12 mouse cellular contexts compared by ENCODE assay signal in the genomic region with DNA sequence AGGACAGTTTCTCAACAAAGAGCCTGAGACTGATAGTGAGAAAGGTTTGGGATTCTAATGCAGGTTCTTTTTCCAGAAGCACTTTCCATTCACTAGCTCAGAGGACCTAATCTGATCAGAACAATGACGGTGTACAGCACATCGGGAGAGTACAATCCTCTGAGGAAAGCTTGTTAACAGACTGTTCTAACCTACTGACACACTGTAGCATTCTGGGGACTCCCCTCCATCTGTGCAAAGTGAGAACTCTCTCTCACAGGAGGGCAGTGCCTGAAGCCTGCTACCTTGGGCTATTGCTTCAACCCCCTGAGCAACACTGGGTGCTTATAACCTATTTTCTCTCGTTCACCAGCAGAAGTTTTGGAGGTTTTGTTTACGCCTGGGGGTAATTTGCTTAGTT.
A peak's percentile ranks its signal among the peaks of the same experiment; 100 is the strongest.
DNase-seq lines count a peak whose midpoint lies in the region; ATAC-seq lines count a peak whose summit lies in the region.
"Had no signal": no experiment of that assay in that cellular context is flagged by ENCODE, and none has a peak within 500 bp of the region (broad histone marks: within the 10 kb centered on the region; RNA-seq: fewer than 3 reads in every experiment).

No protein-coding gene starts in this region.

- 0 out of 2 replicates have a peak, but pooled peaks cover 2% of the 10 kb centered on the region for H3K4me1 ChIP-seq in hindbrain, embryonic 11.5 days (replicated peaks; ENCODE audit: control insufficient read depth, insufficient read depth, low read length)
- peaks cover 26% of the 10 kb centered on the region for H3K4me1 ChIP-seq in hindbrain, embryonic 10.5 days (replicated peaks)
- H3K4me1 ChIP-seq in hindbrain, embryonic 16.5 days (ENCODE audit: control insufficient read depth, insufficient read depth, low read depth, low read length) = peaks cover 8% of the 10 kb centered on the region
- H3K4me1 ChIP-seq in neural tube, embryonic 13.5 days (replicated peaks) = peaks cover 22% of the 10 kb centered on the region

- peak; percentile 19 for DNase-seq in hindbrain, embryonic 11.5 days (ENCODE audit: low spot score)
- no peak for DNase-seq in hindbrain, embryonic 10.5 days (ENCODE audit: low spot score)
- peak; percentile 48 for DNase-seq in brain, adult 2 months (ENCODE audit: low read depth, low spot score)
- DNase-seq in thymus, postnatal 36 days = no peak
- no peak for DNase-seq in adrenal gland, adult 2 months
- DNase-seq in left cerebral cortex, adult 11 months (ENCODE audit: low spot score) = no peak
- DNase-seq: adrenal gland, postnatal 36 days; lung, postnatal 4 days; thymus, postnatal 4 days had no signal

- H3K36me3 ChIP-seq in hindbrain, embryonic 11.5 days (ENCODE audit: control insufficient read depth, insufficient read depth, low read length) = no peaks in the 10 kb centered on the region
- peaks cover 4% of the 10 kb centered on the region; the same call in 1 of the 2 replicates for H3K36me3 ChIP-seq in hindbrain, embryonic 10.5 days
- H3K36me3 ChIP-seq in hindbrain, embryonic 16.5 days (ENCODE audit: control insufficient read depth, insufficient read depth, low read length) = no peaks in the 10 kb centered on the region
- peaks cover 3% of the 10 kb centered on the region; the same call in 1 of the 2 replicates for H3K36me3 ChIP-seq in neural tube, embryonic 13.5 days

- WGBS in hindbrain, embryonic 11.5 days = 38% methylated on average over 4 of the region's 4 CpGs
- 60% methylated on average over 4 of the region's 4 CpGs for WGBS in hindbrain, embryonic 10.5 days
- 22% methylated on average over 4 of the region's 4 CpGs for WGBS in hindbrain, embryonic 16.5 days
- 22% methylated on average over 4 of the region's 4 CpGs for WGBS in neural tube, embryonic 13.5 days

- ATAC-seq in hindbrain, embryonic 11.5 days (ENCODE audit: low FRiP score) = peak; percentile 69
- ATAC-seq in hindbrain, embryonic 16.5 days = peak; percentile 77
- peak; percentile 76 for ATAC-seq in neural tube, embryonic 13.5 days (ENCODE audit: low read depth)
- ATAC-seq: inflammation-experienced regulatory T-cells, adult 6 months had no signal

- H3K4me2 ChIP-seq in hindbrain, embryonic 11.5 days (replicated peaks; ENCODE audit: low read depth, low read length) = no peak overlapping the region
- H3K4me2 ChIP-seq in hindbrain, embryonic 16.5 days (ENCODE audit: low read length) = no peak overlapping the region
- no peak overlapping the region for H3K4me2 ChIP-seq in neural tube, embryonic 13.5 days

- H3K27ac ChIP-seq in hindbrain, embryonic 11.5 days (ENCODE audit: low read depth, low read length) = no peak overlapping the region
- no peak overlapping the region for H3K27ac ChIP-seq in hindbrain, embryonic 10.5 days
- H3K27ac ChIP-seq in hindbrain, embryonic 16.5 days (ENCODE audit: low read depth, low read length) = no peak overlapping the region
- peak overlapping the region; percentile 70 for H3K27ac ChIP-seq in neural tube, embryonic 13.5 days (replicated peaks)

- no peak overlapping the region for H3K9ac ChIP-seq in hindbrain, embryonic 11.5 days (ENCODE audit: low read depth, low read length)
- H3K9ac ChIP-seq in hindbrain, embryonic 16.5 days (ENCODE audit: low read depth, low read length) = no peak overlapping the region
- no peak overlapping the region for H3K9ac ChIP-seq in neural tube, embryonic 13.5 days

- no peak overlapping the region for H3K4me3 ChIP-seq in hindbrain, embryonic 11.5 days (ENCODE audit: low read depth, low read length)
- no peak overlapping the region for H3K4me3 ChIP-seq in hindbrain, embryonic 10.5 days
- H3K4me3 ChIP-seq in hindbrain, embryonic 16.5 days (ENCODE audit: low read length) = no peak overlapping the region
- no peak overlapping the region for H3K4me3 ChIP-seq in neural tube, embryonic 13.5 days

- H3K9me3 ChIP-seq in hindbrain, embryonic 11.5 days (ENCODE audit: control insufficient read depth, low read length) = no peaks in the 10 kb centered on the region
- 0 out of 2 replicates have a peak, but pooled peaks cover 3% of the 10 kb centered on the region for H3K9me3 ChIP-seq in hindbrain, embryonic 10.5 days
- H3K9me3 ChIP-seq in hindbrain, embryonic 16.5 days (ENCODE audit: control insufficient read depth, low read length) = no peaks in the 10 kb centered on the region
- no peaks in the 10 kb centered on the region for H3K9me3 ChIP-seq in neural tube, embryonic 13.5 days

- no peaks in the 10 kb centered on the region for H3K27me3 ChIP-seq in hindbrain, embryonic 11.5 days (ENCODE audit: control insufficient read depth, insufficient read depth, low read length)
- no peaks in the 10 kb centered on the region for H3K27me3 ChIP-seq in hindbrain, embryonic 10.5 days (ENCODE audit: insufficient read depth, poor library complexity, severe bottlenecking)
- no peaks in the 10 kb centered on the region for H3K27me3 ChIP-seq in hindbrain, embryonic 16.5 days (replicated peaks; ENCODE audit: control insufficient read depth, insufficient read depth, low read length)
- H3K27me3 ChIP-seq in neural tube, embryonic 13.5 days = no peaks in the 10 kb centered on the region

Comparison
In these comparisons a context has a peak if more than half of its experiments do, and no peak if none do; other contexts are left out.
1. DNase-seq: peak in hindbrain, embryonic 11.5 days (single experiment) and brain, adult 2 months (single experiment); none in hindbrain, embryonic 10.5 days (single experiment), thymus, postnatal 36 days (0 of 2), adrenal gland, adult 2 months (single experiment) and left cerebral cortex, adult 11 months (single experiment).
2. Peak in every context shown above with its lines, with median percentiles within 50 percentile points of each other: ATAC-seq.